Mouse (Mus musculus) pancreas, adult 10 weeks (tissue): Measurements from ENCODE around the gene Ube2t. TPM values are rescaled to one million over a fixed set of nuclear protein-coding genes. Genes with fewer than 3 reads are reported as not detected.

Experiments used
- polyA plus RNA-seq: library from polyadenylated mRNA; stranded (reverse); fragments of 350-450 nt; fragmentation: Illumina TruSeq; extraction: RNeasy Lipid Tissue Mini Kit (QIAGEN cat#74804); gene quantifications from one replicate; pipeline ENCODE4 v1.2.3, GENCODE M21; 2015; ENCODE audit warnings: low read depth, low replicate concordance; ENCODE audit not compliant: insufficient read depth

Ube2t gene
- polyA plus RNA-seq: not detected

DNA sequence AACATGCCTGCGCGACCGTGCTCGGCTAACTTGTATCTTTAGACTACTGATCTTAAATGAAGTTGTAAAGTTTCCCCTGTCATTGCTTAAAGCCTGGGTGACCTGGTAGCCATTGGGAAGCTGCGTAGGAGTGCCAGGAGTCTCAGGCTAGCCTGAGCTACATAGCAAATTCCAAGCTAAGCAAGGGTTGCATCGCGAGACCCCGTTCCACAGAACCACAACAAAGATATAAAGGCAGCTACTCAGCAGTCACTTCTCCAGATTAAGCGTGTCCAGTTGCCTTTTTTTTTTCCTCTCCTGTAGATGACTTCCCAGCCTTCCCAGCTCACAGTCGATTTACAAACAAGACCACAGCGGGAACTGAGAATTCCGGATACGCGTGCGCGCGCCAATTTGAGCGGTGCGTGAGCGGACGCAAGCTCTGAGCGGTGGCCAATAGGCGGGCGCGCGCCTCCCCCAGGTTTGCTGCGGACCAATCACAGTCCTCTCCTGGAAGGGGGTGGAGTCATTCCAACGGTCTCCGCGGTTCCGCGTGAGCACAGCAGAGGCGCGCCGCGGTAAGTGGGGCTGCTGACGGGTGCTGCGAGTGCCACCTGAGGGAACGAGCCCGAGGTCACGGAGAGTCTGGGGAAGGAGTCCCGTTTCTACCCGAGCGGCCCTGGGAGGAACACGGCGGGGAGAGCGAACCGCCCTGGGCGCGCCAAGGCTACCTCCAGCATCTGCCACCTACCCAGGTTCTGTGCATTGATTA, at the start of gene Ube2t:
Gene Ube2t, plus strand, starts transcription at position 513 of the 751 bp plus-strand sequence.

DNA sequence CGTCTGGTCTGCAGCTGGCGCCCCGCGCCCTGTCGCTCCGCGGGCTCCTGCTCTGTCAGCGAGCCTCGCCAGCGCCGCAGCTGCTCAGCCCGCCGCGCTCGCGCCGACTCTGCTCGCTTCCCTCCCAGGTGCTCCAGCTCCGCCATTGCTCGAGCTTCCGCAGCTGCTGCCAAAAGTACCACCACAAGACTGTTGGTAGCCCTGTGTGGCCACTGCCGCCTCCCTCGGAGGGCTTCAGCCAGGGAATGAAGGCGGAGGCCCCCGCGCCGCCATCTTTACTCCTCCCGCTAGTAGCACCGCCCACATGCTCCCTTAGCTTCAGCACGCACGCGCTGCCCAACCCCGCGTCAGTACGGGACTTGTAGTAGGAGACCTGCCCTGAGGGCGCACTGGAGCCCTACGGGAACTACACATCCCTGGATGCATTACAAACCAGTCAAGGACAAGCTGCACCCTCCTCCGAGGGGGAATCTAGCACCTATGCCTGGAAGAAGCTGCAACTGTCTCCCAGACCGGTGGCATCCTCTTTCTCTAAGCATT, 6.7 kb upstream of the Ube2t start, which contains the start of gene Ppp1r12b:
Gene Ppp1r12b, minus strand, starts transcription at position 306 of the 540 bp plus-strand sequence.

Other genes starting within 250 kb of the Ube2t start
- gene Ppp1r12b, start 6.6 kb upstream of the Ube2t start, polyA plus RNA-seq: 6.5 TPM
- not detected for gene Lgr6, start 142.7 kb downstream of the Ube2t start, polyA plus RNA-seq
- gene Ptpn7, start 170.1 kb downstream of the Ube2t start, polyA plus RNA-seq: 0.26 TPM
- 12.8 TPM for gene Arl8a, start 184.3 kb downstream of the Ube2t start, polyA plus RNA-seq
- 1.1 TPM for gene Gpr37l1, start 205.1 kb downstream of the Ube2t start, polyA plus RNA-seq